Mouse (Mus musculus) thymus, postnatal 4 days (tissue): ENCODE results near the gene Cbs.
"Not testable (repeated sequence)": the region's sequence is repeated elsewhere in the genome, so short reads cannot be mapped to it uniquely, and the experiment has no call there.

Experiments
- DNase-seq: peaks from one replicate; pipeline ENCODE4 v3.0.0; 2021

Gene Cbs

DNA sequence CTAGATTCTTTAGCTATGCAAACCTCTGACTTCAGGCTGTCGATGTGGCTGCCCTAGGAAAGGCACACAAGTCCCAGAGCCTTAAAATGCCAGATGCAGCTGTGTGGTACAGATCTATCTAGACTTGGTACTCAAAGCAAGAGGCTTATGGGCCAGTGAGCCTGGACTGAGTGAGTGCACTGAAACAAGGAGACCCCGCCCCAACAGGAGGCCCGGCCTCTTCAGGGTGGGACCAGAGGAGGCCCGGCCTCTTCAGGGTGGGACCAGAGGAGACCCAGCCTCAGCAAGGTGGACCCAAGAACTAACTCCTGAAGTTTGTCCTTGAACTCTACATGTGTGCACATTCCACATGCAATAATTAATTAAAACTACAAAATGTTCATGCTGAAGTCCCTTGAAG is 5.9 kb upstream of the Cbs start:
- no peak for DNase-seq

DNA sequence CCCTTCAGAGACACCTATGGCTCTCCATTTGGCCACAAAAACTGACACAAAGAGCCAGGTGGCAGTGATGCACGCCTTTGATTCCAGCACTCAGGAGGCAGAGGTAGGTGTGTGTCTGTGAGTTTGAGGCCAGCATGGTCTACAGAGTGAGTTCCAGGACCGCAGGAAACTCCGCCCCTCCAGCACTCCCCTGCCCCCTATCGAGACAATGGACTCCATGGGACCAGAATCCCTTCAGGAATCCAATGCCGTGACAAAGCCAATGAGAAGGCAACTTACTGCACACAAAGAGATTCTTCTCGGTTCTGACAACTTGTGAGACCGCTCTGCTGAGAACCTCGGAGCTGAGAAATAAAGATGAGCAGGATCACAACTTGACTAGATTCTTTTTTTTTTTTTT is 5.3 kb upstream of the Cbs start:
- no peak for DNase-seq

DNA sequence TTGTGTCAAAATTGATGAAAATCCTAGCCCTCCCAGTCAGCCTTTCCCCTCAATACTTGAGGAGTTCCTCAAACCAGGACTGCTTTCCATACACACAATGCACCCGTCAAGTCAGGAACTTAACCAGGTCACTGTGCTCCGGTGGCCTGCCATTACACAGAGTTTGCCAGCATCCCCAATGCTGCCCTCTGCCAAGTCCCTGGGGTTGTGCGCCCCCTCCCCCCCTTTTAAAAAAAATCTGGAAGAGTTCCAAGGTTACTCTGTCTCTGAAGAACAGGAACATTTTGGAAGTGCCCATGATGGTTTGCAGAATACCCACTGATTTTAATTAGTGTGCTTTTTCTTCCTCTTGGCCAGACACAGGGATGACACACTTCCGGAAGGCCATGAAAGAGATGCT is 2.6 kb upstream of the Cbs start:
- DNase-seq: no peak

DNA sequence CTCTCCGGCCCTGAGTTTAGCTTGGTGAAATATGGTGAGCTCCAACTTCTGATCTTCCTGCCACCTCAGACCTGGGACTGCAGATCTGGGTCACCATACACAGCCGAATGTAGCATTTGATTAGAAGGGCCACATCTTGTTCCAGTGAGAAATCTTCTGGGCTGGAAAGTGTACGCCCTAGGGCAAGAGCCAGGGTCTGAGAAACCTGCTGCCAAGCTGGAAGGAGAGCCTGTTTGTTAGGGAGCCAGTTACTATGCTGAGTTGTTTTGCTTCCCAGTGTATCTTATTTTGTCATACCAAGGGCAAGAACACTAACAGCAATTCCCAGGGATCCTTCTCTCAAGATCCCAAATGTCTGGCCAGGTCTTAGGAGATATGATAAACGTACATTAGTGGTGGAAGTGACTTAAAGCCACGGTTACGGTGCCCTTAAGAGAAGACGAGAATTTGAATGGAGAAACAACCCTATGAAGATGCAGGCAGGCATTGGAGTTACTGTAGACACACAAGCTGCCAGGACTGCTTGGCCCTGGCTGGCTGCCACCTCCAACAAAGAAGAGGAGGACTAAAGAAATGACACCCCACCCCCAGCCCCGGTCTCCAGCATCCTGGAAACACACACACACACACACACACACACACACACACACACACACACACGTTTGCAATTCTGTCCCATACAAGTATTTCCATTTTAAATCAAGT is 980 bp upstream of the Cbs start:
- DNase-seq: no peak

DNA sequence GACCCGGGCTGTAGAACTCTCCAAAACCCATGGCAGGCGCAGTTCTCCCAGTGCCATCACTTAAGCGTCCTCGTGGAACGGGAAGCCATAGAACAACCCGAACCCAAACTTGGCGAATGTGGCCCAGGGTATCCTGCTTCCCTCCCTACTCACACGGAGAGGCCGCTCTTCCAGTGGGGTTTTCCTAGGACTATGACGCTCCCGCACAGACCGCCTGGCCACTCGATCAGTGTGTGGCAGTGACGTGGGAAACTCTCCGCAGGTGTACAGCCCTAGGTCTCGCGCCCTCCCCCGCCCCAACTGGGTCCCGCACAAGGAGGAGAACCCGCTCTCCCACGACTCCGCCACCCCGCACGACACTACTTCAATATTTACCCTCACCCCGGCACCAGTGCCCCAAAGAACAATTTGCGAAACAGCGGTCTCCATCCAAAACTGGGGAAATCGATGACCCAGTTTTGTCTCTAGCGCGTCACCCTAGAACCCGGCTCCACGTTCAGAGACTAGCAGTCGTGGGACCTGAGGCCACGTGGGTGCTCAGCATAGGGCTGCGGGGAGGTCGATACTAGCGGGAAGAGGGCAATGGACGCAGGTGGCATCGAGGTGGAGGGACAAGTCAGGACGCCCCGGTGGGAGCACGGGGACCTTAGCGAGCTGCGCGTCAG is 629 bp downstream of the Cbs start:
- DNase-seq: no peak

DNA sequence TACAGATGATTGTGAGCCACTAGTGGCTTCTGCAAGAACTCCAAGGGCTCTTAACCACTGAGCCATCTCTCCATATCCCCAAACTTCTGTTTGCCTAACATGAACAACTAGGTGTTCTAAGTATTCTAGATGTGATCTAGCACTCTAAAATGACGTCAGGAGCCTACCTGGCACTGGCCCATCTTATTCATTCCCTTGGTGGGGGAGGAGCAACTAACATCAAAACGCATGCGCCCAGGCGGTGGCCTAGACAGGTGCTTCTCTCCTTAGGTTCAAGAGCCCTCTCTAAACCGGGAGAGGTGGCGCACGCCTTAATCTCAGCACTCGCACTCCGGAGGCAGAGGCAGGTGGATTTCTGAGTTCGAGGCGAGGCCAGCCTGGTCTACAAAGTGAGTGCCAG is 1.3 kb downstream of the Cbs start:
- no peak for DNase-seq

DNA sequence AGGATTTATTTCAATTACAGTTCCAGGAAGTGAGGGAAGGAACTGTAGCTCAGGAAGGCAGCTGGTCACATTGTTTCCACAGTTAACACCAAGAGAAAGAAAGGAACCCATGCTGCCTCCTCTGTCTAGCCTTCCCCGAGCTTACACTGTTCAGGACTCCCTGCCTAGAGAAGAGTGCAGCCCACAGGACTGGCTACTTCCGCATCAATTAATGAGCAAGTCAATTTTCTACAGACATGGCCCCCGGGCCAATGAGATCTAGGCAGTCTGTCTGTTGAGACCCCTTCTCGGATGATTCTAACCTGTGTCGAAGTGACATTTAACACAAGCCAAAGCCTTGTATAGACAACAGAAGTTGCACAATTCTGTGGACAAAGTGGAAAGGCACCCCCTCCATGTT is 2.1 kb downstream of the Cbs start:
- DNase-seq: no peak

DNA sequence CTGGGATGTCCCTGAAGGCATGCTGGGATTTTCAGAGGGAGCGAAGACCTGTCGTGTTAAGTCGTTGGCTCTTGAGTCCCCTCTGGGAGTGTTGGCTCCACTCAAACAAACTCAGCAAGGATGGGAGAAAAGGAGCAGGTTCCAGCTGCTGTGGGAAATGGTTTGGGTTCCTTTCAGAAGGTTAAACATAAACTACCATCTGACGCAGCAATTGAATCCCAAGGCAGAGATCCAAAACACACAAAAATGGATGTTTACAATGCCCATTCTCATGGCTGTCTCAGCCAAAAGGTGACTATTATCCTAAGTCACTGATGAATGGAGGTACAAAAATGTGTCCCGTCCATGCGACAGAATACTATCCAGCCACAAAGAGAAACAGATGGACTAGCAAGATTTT is 4.0 kb downstream of the Cbs start:
- DNase-seq: no peak

DNA sequence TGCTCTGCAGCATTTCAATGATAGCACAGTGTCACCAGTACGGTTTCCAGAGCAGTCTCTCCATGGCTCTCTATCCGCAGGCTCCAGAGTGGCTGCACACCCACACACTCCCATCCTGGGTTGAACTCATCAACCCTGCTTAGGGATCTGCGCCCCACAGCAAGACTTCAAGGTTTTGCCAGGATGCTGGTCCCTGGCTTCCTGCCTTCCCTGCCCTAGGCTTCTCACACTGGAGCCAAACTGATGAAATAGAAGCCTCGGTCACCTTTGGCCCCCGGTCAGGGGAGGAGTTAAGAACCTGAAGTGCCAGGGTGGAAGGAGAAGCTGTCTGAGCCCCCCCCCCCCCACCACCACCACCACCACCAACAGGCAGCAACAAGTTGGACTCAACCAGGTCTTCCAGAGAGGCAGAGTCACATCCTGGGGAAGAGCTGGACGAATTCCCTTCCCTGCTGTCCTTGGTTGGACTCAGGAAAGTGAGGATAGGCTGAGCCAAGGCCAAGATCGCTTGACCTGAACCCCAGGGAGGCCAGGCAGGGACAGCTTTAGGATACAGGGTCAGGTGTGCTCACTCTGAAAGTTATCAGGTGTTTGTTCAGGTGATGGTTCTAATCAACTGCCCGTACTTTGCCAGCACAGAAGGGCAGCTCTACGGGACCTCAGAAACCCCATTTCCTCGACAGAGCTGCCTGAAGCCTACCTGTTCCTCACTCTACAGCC is 5.8 kb downstream of the Cbs start:
- no peak for DNase-seq

DNA sequence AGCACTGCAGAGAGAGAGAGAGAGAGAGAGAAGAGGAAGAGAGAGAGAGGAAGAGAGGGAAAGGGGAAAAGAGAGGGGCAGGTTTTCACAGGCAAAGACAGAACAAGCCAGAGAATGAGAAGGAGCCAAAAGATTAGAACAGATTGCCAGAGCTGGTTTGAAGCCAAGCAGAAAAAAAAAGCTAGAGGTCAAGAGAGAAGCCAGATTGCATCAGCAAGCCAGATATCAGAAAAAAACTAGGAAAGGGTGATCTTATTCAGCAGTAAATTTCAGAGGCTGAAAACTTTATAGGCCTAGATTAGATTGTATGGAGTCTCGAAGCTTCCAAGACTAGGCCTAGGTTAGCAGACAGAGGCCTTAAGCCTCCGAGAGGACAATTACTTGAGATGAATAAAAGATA is 9.1 kb downstream of the Cbs start:
- no peak for DNase-seq

DNA sequence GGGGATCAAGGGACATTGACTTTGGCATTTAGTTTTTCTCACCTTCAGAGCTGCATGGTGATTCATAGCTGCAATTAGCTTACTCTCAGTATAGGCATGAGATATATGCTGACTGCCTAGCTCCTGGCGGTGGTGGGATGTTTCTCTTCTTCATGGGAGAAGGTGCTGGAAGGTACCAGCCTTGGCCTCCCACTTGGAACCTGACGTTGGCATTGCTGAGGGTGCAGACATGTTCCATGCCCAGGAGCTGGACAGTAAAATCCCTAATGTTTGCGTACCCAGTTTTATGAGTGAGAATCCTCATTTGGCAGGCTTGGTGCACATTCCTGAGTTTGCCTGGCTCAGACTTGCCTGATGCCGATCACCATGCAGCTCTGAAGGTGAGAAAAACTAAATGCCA is 13.9 kb downstream of the Cbs start:
- no peak for DNase-seq

DNA sequence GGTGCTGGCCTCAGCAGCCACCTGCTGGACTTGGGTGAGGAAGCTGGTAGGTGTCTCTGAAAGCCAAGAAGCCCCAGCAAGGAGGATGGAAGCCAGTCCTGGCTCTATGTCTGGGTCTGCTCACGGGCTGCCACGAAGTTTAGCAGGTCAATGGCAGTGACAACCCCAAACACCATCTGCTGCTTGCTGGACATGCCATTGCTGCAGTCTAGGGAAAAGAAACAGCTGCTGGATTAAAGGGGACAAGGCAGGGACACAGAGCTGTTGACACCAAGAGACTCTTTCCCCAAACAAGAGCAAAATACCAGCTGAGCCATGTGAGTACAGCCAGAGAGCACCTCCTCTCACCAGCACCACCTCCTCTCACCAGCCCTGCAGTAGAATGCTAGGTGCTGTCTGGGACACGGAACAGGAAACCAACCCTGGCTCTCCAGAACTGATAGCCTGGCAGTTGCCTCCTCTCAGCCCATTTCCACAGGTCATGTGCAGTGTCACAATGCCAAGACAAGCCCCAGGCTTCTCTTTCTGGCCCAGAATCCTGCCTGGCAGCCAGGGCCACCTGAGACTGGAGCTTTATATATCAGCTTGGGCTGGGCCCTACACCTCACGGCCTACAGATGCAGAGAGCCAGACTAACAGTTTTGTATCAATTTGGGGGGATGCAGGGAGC is 23.8 kb downstream of the Cbs start:
- no peak for DNase-seq

DNA sequence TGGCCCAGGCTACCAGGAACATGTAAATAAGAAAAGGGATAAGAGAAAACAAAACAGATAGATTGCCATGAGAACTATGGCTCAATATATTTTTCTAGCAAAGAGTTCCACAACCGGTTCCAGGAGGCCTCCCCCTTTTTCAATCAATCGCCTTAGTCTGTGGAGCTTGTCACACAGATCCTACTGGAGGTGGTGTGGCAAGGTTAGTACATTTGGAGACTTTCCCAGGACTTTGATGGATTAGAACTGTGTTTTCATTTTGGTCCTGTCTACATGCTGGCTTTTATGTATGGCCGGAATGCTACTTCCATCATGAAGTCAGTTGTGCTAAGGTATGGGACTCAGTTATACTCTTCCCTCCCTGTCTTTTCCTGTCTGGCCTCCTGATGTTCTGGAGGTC is 27.1 kb downstream of the Cbs start:
- no peak for DNase-seq

DNA sequence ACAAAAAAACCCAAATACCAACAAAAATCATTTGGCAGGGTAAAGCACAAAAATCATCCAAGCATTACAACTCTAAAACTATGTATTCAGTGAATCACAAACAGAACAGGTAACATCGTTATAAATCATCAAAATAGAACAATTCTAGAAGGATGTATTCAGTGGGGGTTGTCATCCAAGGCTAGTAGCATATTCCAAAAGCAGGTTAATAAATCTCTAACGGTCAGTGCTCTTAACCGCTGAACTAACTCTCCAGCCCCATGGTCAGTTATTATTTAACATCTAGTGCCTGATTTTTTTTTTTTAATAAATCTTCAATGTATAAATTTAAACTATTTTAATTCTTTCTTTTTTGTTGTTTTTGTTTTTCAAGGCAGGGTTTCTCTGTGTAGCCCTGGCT is 27.9 kb downstream of the Cbs start:
- DNase-seq: not testable (repeated sequence)

DNA sequence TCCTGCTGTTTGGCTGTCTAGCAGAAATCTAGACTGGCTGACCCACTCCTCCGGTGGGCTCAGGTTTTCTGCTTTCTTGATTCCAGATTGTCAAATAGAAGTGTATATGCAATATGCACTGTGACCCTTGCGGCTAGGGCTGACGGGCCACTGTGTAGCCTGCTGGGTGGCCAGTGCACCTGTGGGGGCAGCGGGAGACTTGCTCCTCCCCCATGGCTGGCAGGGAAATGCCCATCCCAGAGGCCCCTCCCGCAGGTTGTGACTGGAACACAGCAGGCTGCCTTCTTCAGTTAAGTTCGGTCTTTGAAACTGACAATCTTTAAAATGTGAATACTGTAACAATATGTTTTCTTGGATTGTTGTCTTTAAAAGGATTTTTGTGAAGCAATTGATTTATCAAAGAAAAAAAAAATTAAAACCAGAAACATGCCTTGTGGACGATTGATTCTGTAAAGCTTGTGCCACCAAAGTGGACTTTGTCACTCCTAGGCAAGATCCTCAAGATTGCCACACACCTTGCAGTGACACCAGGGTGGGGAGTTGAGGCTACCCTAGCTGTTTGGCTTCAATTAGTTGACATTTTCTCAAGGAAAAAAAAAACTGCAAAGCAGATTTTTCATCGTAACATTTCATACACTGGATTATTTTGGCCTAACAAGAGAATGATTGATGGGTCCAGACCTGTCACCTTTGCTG is 29.6 kb downstream of the Cbs start:
- DNase-seq: no peak

DNA sequence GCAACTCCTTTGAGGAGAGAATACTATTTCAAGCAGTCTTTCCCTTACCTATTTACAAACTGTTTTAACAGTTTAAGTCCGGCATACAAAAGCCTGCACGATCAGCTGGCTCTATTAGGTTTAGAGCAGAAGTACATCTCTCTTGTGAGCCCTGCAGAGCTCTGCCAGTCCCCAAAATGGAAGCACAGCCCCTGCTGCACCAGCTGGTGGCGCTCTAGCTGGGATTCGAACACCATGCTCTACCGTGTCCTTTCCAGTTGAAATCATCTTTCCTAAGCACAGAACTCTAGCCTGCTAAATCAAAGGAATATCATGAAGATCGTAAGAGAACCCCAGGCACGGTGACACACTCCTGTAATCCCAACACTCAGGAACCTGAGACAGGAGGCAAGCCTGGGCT is 30.6 kb downstream of the Cbs start:
- peak; percentile 30 for DNase-seq

DNA sequence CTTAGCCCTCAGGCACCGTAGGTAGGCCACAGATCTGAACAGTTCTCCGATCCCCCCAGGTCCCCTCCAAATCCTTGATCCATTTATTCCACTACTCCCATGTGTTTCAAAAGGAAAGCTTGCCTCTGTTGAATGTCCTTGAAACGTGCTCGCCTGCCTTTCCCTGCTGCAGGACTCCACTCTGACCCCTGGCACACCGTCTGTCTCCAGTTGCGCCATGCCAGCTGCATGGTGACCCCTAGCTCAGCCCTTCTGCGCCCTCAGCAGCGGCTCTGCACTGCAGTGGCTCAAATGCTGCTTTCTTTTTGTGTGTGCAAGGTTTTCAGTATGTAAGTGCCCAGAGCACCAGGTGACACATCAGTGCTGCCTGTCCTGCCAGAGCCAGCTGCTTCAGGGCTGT is 38.4 kb downstream of the Cbs start:
- DNase-seq: no peak

DNA sequence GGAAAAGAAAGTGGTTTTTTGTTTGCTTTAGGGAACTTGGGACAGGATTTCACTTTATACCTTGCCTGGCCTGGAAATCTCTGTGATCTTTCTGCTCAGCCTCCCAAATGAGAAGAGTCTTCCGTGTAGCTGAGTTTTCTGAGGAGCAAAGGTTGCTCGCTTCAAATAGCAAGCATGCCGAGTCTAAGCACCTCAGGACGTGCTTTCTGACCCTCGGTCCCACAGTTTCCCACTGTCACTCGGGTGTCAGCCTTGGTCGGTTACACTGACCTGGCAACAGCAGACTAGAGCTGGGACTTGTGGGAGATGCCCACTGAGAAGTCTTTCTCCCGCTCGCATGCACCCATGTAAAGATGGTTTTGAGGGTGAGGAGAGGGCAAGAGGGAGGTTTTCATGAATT is 39.1 kb downstream of the Cbs start:
- no peak for DNase-seq

DNA sequence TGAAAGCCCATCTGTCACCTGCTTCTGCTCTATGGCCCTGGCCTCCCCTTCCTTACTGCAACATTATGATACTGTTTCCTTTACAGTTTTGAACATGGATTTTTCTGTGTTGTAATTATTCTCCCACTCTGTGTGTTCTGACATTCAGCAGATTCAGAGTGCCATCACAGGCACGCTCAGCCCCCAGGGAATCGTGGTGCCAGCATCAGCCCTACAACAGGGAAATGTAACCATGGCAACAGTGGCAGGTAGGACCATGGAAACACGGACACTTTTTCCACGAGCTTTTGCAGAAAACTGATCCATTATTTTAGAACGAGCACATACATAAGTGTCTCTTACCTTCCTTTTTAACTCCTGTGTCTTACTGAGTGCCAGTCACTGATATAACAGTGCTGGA is 42.0 kb downstream of the Cbs start:
- DNase-seq: no peak

DNA sequence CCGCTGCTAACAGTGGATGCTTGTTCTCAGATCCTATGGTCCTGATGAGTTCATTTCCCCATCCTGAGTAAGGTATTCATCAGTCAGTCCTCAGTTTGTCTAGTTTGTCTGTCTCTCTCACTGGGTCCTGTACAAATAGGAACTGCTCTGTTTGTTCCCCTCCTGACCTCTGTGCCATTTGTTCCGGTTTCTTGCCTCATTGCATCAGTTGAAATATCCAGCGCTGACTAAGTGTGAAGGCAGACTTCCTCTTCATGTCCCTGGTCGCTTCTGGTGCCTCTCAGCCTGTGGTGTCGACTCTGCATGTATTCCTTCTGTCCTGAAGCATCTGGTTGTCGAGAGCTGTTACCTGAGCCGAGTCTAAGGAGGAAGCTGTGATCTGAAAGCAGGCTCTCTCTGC is 42.4 kb downstream of the Cbs start:
- no peak for DNase-seq

DNA sequence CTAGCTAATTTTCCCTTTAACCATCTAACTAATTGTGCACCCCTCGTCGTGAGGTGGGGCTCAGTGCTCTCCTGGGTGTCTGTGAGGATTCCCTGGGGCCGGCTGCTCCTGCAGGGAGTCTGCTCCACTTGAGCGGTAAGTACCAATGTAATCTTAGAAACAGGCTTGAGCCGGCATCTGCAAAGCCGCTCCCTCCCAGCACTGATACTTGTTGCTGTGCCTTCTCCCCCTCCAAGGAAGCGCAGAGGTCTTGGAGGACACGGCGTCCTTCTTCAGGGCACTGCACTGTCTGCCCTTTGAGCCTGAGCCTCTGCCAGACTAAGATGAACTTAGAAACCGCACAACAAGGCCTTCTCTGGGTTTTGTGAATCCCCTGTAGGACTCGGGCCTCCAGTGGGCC is 46.2 kb downstream of the Cbs start:
- DNase-seq: no peak

DNA sequence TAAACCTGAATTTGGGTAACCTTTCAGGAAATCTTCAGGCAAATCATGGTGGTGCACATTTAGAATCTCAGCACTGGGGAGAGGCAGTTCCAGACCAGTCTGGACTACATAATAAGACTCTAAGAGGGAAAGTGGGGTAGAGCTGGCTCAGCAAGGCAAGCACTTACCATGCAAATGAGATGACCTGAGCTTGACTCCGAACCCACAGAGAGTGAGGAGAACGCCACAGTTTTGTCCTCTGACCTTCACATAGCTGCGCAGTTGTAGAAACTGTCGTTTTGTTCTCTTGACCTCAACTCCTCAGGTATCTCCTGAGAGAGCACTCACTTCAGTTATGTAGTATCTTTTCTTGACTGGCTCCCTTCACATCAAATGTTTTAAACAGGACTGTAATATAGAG is 48.3 kb downstream of the Cbs start:
- no peak for DNase-seq

DNA sequence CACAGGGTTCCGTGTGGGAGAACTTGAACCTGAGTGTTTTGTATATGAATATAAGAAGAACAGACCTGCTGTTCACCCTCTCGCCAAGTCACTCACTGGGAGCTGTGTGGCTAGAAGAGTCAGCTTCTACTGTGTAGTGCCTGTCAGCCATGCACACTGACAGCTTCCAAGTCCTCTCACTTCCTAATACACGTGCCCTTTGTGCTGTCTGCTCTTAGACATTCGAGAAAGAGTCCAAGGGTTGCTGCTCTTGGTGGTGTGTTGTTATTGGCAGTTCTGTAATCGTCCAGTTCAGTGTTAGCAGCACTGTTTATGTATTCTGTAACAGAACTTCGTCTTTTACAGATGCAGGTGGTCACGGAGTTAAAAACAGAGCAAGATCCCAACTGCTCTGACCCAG is 48.9 kb downstream of the Cbs start:
- DNase-seq: no peak
